Mouse (Mus musculus): Measurements from ENCODE around the gene Mpp6.
A peak's percentile ranks its signal among the peaks of the same experiment; 100 is the strongest.

The Mpp6 gene

GRCm38 (mm10) chr6:50109757-50110378 lies at the start of gene Mpp6:
Gene Mpp6, plus strand, starts transcription at chr6:50110241.
- peak; percentile 80 for DNase-seq (ENCODE audit: low read depth, low spot score)

- DNase-seq (ENCODE audit: low read depth, low spot score) = no peak
Measured at GRCm38 (mm10) chr6:50066172-50066571, 43.9 kb upstream of the Mpp6 start.

- no peak for DNase-seq (ENCODE audit: low read depth, low spot score)
Measured at GRCm38 (mm10) chr6:50068490-50068889, 41.6 kb upstream of the Mpp6 start.

GRCm38 (mm10) chr6:50075248-50075647 lies 34.8 kb upstream of the Mpp6 start:
- no peak for DNase-seq (ENCODE audit: low read depth, low spot score)

- no peak for DNase-seq (ENCODE audit: low read depth, low spot score)
Measured at GRCm38 (mm10) chr6:50076473-50076872, 33.6 kb upstream of the Mpp6 start.

GRCm38 (mm10) chr6:50080431-50080830 lies 29.6 kb upstream of the Mpp6 start:
- no peak for DNase-seq (ENCODE audit: low read depth, low spot score)

GRCm38 (mm10) chr6:50085206-50085605 lies 24.8 kb upstream of the Mpp6 start:
- DNase-seq (ENCODE audit: low read depth, low spot score) = no peak

- no peak for DNase-seq (ENCODE audit: low read depth, low spot score)
Measured at GRCm38 (mm10) chr6:50089333-50089732, 20.7 kb upstream of the Mpp6 start.

- no peak for DNase-seq (ENCODE audit: low read depth, low spot score)
Measured at GRCm38 (mm10) chr6:50090221-50090620, 19.8 kb upstream of the Mpp6 start.

- DNase-seq (ENCODE audit: low read depth, low spot score) = no peak
Measured at GRCm38 (mm10) chr6:50091462-50092154, 18.4 kb upstream of the Mpp6 start.

- peak; percentile 24 for DNase-seq (ENCODE audit: low read depth, low spot score)
Measured at GRCm38 (mm10) chr6:50109201-50109756, 762 bp upstream of the Mpp6 start.

GRCm38 (mm10) chr6:50110379-50110941 lies 419 bp downstream of the Mpp6 start:
- peak; percentile 53 for DNase-seq (ENCODE audit: low read depth, low spot score)

- DNase-seq (ENCODE audit: low read depth, low spot score) = no peak
Measured at GRCm38 (mm10) chr6:50111111-50111655, 1.1 kb downstream of the Mpp6 start.

- DNase-seq (ENCODE audit: low read depth, low spot score) = peak; percentile 82
Measured at GRCm38 (mm10) chr6:50112775-50113174, 2.7 kb downstream of the Mpp6 start.

- no peak for DNase-seq (ENCODE audit: low read depth, low spot score)
Measured at GRCm38 (mm10) chr6:50114280-50114679, 4.2 kb downstream of the Mpp6 start.

- DNase-seq (ENCODE audit: low read depth, low spot score) = no peak
Measured at GRCm38 (mm10) chr6:50120931-50121330, 10.9 kb downstream of the Mpp6 start.

GRCm38 (mm10) chr6:50122835-50123234 lies 12.8 kb downstream of the Mpp6 start:
- DNase-seq (ENCODE audit: low read depth, low spot score) = no peak

- no peak for DNase-seq (ENCODE audit: low read depth, low spot score)
Measured at GRCm38 (mm10) chr6:50124197-50124596, 14.2 kb downstream of the Mpp6 start.

GRCm38 (mm10) chr6:50126331-50126730 lies 16.3 kb downstream of the Mpp6 start:
- no peak for DNase-seq (ENCODE audit: low read depth, low spot score)

- DNase-seq (ENCODE audit: low read depth, low spot score) = no peak
Measured at GRCm38 (mm10) chr6:50127536-50127935, 17.5 kb downstream of the Mpp6 start.

- DNase-seq (ENCODE audit: low read depth, low spot score) = no peak
Measured at GRCm38 (mm10) chr6:50137651-50138050, 27.6 kb downstream of the Mpp6 start.

GRCm38 (mm10) chr6:50139526-50139925 lies 29.5 kb downstream of the Mpp6 start:
- no peak for DNase-seq (ENCODE audit: low read depth, low spot score)

All from CD4-positive helper T cell, adult 2 months (primary cell).